8 mouse cellular contexts compared by ENCODE assay signal in genomic region chr13:52651383-52652252, GRCm38 (mm10).
DNase-seq lines count a peak whose midpoint lies in the region; ATAC-seq and TF ChIP-seq lines count a peak whose summit lies in the region.
"Had no signal": no experiment of that assay in that cellular context is flagged by ENCODE, and none has a peak within 500 bp of the region (broad histone marks: within the 10 kb centered on the region; RNA-seq: fewer than 3 reads in every experiment).

No protein-coding gene starts in this region.

- H3K36me3 ChIP-seq in midbrain, embryonic 10.5 days: no peaks in the 10 kb centered on the region
- H3K36me3 ChIP-seq in midbrain, embryonic 13.5 days: no peaks in the 10 kb centered on the region
- no peaks in the 10 kb centered on the region for H3K36me3 ChIP-seq in intestine, embryonic 14.5 days (ENCODE audit: control insufficient read depth, insufficient read depth, low read length)
- H3K36me3 ChIP-seq: stomach, embryonic 15.5 days had no signal

- TF ChIP-seq CTCF in cortical plate, adult 2 months (IDR thresholded peaks at IDR 0.05; ENCODE audit: extremely low read depth, insufficient read depth, low read length): peak; percentile 35; the same call in 1 of the 2 replicates

- H3K9me3 ChIP-seq in midbrain, embryonic 10.5 days (replicated peaks): no peaks in the 10 kb centered on the region
- no peaks in the 10 kb centered on the region for H3K9me3 ChIP-seq in midbrain, embryonic 13.5 days
- H3K9me3 ChIP-seq in intestine, embryonic 14.5 days (ENCODE audit: control insufficient read depth, low read length): no peaks in the 10 kb centered on the region
- H3K9me3 ChIP-seq: stomach, embryonic 15.5 days had no signal

- no peak overlapping the region for H3K27ac ChIP-seq in midbrain, embryonic 10.5 days (replicated peaks)
- no peak overlapping the region for H3K27ac ChIP-seq in midbrain, embryonic 13.5 days
- no peak overlapping the region for H3K27ac ChIP-seq in cortical plate, adult 2 months (ENCODE audit: insufficient read depth, low read length)
- H3K27ac ChIP-seq in intestine, embryonic 14.5 days (ENCODE audit: low read depth): no peak overlapping the region
- H3K27ac ChIP-seq: stomach, embryonic 15.5 days had no signal

- peaks cover 12% of the 10 kb centered on the region; the same call in 1 of the 2 replicates for H3K4me1 ChIP-seq in midbrain, embryonic 10.5 days
- peaks cover 6% of the 10 kb centered on the region for H3K4me1 ChIP-seq in midbrain, embryonic 13.5 days (replicated peaks)
- H3K4me1 ChIP-seq in cortical plate, adult 2 months (ENCODE audit: control insufficient read depth, insufficient read depth, low read length): no peaks in the 10 kb centered on the region
- H3K4me1 ChIP-seq in intestine, embryonic 14.5 days (replicated peaks; ENCODE audit: control insufficient read depth, insufficient read depth, low read length): no peaks in the 10 kb centered on the region
- H3K4me1 ChIP-seq: stomach, embryonic 15.5 days had no signal

- peaks cover 25% of the 10 kb centered on the region for H3K27me3 ChIP-seq in midbrain, embryonic 10.5 days (ENCODE audit: low read depth, poor library complexity, severe bottlenecking)
- H3K27me3 ChIP-seq in midbrain, embryonic 13.5 days: 0 out of 2 replicates have a peak, but pooled peaks cover 8% of the 10 kb centered on the region
- H3K27me3 ChIP-seq in intestine, embryonic 14.5 days (replicated peaks; ENCODE audit: control insufficient read depth, insufficient read depth, low read length): no peaks in the 10 kb centered on the region
- H3K27me3 ChIP-seq: stomach, embryonic 15.5 days had no signal

- ATAC-seq in midbrain, embryonic 13.5 days: no peak
- peak; percentile 71 for ATAC-seq in intestine, embryonic 14.5 days (replicated peaks; ENCODE audit: low FRiP score, low TSS enrichment, low read depth)

- no peak overlapping the region for H3K4me3 ChIP-seq in midbrain, embryonic 10.5 days
- H3K4me3 ChIP-seq in midbrain, embryonic 13.5 days (replicated peaks): no peak overlapping the region
- no peak overlapping the region for H3K4me3 ChIP-seq in cortical plate, adult 2 months (ENCODE audit: insufficient read depth, low read length)
- H3K4me3 ChIP-seq in intestine, embryonic 14.5 days (ENCODE audit: low read depth, low read length): no peak overlapping the region
- H3K4me3 ChIP-seq: stomach, embryonic 15.5 days had no signal

- DNase-seq in midbrain, embryonic 10.5 days (ENCODE audit: low spot score): peak; percentile 27
- DNase-seq in R1 (ENCODE audit: low read depth, low spot score): peak; percentile 79
- peak; percentile 58 for DNase-seq in intestine, embryonic 14.5 days (ENCODE audit: low spot score)
- peak; percentile 29 for DNase-seq in left cerebral cortex, postnatal 4 days
- peak; percentile 55 to 73 for DNase-seq in right cerebral cortex, adult 2 months (ENCODE audit: low spot score in 2 of 2)

- no peak for TF ChIP-seq POLR2A in cortical plate, adult 2 months (IDR thresholded peaks at IDR 0.05; ENCODE audit: extremely low read depth, insufficient read depth, low read length)

- intact Hi-C loops in left cerebral cortex, postnatal 4 days (cut with DNase I): loop anchor here (5.0 kb wide), 1 partner anchor 701 kb away; no protein-coding TSS in a partner anchor

- H3K9ac ChIP-seq in midbrain, embryonic 13.5 days (replicated peaks): no peak overlapping the region
- H3K9ac ChIP-seq in intestine, embryonic 14.5 days (ENCODE audit: low read length): no peak overlapping the region
- H3K9ac ChIP-seq: stomach, embryonic 15.5 days had no signal

- H3K4me2 ChIP-seq in midbrain, embryonic 13.5 days (replicated peaks): no peak overlapping the region
- no peak overlapping the region for H3K4me2 ChIP-seq in intestine, embryonic 14.5 days (ENCODE audit: low read length)
- H3K4me2 ChIP-seq: stomach, embryonic 15.5 days had no signal

- 60% methylated on average over 11 of the region's 12 CpGs for whole genome bisulfite sequencing in midbrain, embryonic 10.5 days
- WGBS in midbrain, embryonic 13.5 days: 60% methylated on average over 11 of the region's 12 CpGs
- 39% methylated on average over 11 of the region's 12 CpGs for WGBS in intestine, embryonic 14.5 days

Comparison
In these comparisons a context has a peak if more than half of its experiments do, and no peak if none do; other contexts are left out.
1. DNase-seq: peak in every context shown above with its lines; median percentile 79 in R1; 64 in right cerebral cortex, adult 2 months; 58 in intestine, embryonic 14.5 days; 29 in left cerebral cortex, postnatal 4 days; 27 in midbrain, embryonic 10.5 days.